Mouse (Mus musculus): ENCODE measurements at regions not wholly inside any gene's neighbourhood (a gene's known extent, or its start where the extent isn't known, plus 50 kb on each side); places are given as distances from the start of the nearest gene placed in this dataset.

GRCm38 (mm10) chr6:101525129-101525528 is 147.4 kb upstream of the Pdzrn3 start:
- Histone ChIP-seq H3K36me3 (no peaks in the 10 kb centered on the region), H3K27ac (replicated peaks) (peak overlapping the region; percentile 77), H3K4me2 (replicated peaks) (no peak overlapping the region), H3K9ac (no peak overlapping the region), H3K4me3 (replicated peaks) (no peak overlapping the region), H3K27me3 (no peaks in the 10 kb centered on the region), H3K4me1 (peaks cover 26% of the 10 kb centered on the region), H3K9me3 (replicated peaks) (no peaks in the 10 kb centered on the region)
- ATAC-seq (ENCODE audit: insufficient number of reproducible peaks, low FRiP score, low TSS enrichment, low read depth), result peak; percentile 54; the same call in 1 of the 2 replicates
- 23% methylated on average over 2 of the region's 2 CpGs for WGBS

DNA sequence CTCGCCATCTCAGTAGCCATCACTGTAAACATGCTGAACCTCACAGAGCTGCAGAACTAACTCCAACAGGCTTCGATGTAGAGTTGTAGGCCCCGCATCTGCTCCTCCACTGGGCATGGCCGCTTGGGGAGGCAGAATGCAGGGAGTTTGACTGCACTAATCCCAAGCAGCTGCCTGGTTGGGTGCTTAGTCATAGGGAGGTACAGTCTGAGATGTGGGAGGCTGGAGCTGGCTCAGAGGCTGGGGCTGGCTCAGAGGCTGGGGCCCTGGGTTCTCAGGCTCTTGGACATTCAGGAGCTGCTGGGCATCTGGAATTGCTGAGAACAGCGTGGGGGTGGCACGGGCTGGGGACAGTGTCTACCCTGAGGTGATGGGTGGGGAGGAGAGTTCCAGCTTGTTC is 143.6 kb upstream of the Pdzrn3 start:
- Histone ChIP-seq H3K27me3 (no peaks in the 10 kb centered on the region), H3K9ac (no peak overlapping the region), H3K27ac (replicated peaks) (no peak overlapping the region), H3K36me3 (no peaks in the 10 kb centered on the region), H3K4me2 (replicated peaks) (no peak overlapping the region), H3K4me1 (peaks cover 39% of the 10 kb centered on the region), H3K9me3 (replicated peaks) (no peaks in the 10 kb centered on the region), H3K4me3 (replicated peaks) (no peak overlapping the region)
- ATAC-seq (ENCODE audit: insufficient number of reproducible peaks, low FRiP score, low TSS enrichment, low read depth), result no peak
- 80% methylated on average over 6 of the region's 6 CpGs for WGBS

- Histone ChIP-seq H3K9ac (no peak overlapping the region), H3K27me3 (no peaks in the 10 kb centered on the region), H3K4me3 (replicated peaks) (no peak overlapping the region), H3K27ac (replicated peaks) (no peak overlapping the region), H3K4me2 (replicated peaks) (no peak overlapping the region), H3K9me3 (replicated peaks) (no peaks in the 10 kb centered on the region), H3K36me3 (no peaks in the 10 kb centered on the region), H3K4me1 (peaks cover 36% of the 10 kb centered on the region)
- WGBS, result 77% methylated on average over 3 of the region's 3 CpGs
- ATAC-seq (ENCODE audit: insufficient number of reproducible peaks, low FRiP score, low TSS enrichment, low read depth), result no peak
Measured at GRCm38 (mm10) chr6:101520755-101521154, 143.1 kb upstream of the Pdzrn3 start.

- Histone ChIP-seq H3K4me2 (replicated peaks) (no peak overlapping the region), H3K36me3 (no peaks in the 10 kb centered on the region), H3K9ac (no peak overlapping the region), H3K27me3 (no peaks in the 10 kb centered on the region), H3K4me3 (replicated peaks) (no peak overlapping the region), H3K4me1 (peaks cover 25% of the 10 kb centered on the region), H3K9me3 (replicated peaks) (no peaks in the 10 kb centered on the region), H3K27ac (replicated peaks) (peak overlapping the region; percentile 61)
- peak; percentile 29; the same call in 1 of the 2 replicates for ATAC-seq (ENCODE audit: insufficient number of reproducible peaks, low FRiP score, low TSS enrichment, low read depth)
- WGBS, result 40% methylated on average over 9 of the region's 9 CpGs
Measured at GRCm38 (mm10) chr6:101518904-101519701, 141.4 kb upstream of the Pdzrn3 start.

GRCm38 (mm10) chr6:101517584-101517983 is 139.9 kb upstream of the Pdzrn3 start:
- Histone ChIP-seq H3K4me1 (peaks cover 28% of the 10 kb centered on the region), H3K36me3 (no peaks in the 10 kb centered on the region), H3K4me3 (replicated peaks) (no peak overlapping the region), H3K4me2 (replicated peaks) (no peak overlapping the region), H3K9me3 (replicated peaks) (no peaks in the 10 kb centered on the region), H3K9ac (no peak overlapping the region), H3K27me3 (no peaks in the 10 kb centered on the region), H3K27ac (replicated peaks) (no peak overlapping the region)
- ATAC-seq (ENCODE audit: insufficient number of reproducible peaks, low FRiP score, low TSS enrichment, low read depth), result no peak
- 68% methylated on average over 2 of the region's 2 CpGs for WGBS

DNA sequence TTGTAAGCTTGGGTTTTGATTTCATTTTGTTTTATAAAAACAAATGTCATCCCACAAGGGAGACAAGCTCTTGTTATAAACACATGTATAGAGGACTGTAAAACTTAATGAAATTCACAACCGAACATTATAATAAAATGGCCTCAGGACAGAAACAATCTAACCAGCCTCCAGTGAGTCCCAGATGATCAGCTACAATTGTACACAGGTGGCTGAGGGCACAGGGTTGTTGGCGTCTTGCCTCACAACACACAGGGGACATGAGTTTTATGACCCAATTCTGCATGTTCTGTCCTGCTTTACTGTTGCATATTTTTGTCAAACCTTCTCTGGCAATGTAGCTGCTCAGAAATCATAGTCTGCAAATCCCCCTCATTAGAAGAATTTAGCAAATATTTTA is 136.0 kb upstream of the Pdzrn3 start:
- Histone ChIP-seq H3K27ac (replicated peaks) (no peak overlapping the region), H3K4me2 (replicated peaks) (no peak overlapping the region), H3K36me3 (no peaks in the 10 kb centered on the region), H3K9me3 (replicated peaks) (no peaks in the 10 kb centered on the region), H3K4me1 (peaks cover 12% of the 10 kb centered on the region), H3K4me3 (replicated peaks) (no peak overlapping the region), H3K9ac (no peak overlapping the region), H3K27me3 (no peaks in the 10 kb centered on the region)
- WGBS, result 32% methylated on average over 2 of the region's 2 CpGs
- peak; percentile 15; the same call in 1 of the 2 replicates for ATAC-seq (ENCODE audit: insufficient number of reproducible peaks, low FRiP score, low TSS enrichment, low read depth)

DNA sequence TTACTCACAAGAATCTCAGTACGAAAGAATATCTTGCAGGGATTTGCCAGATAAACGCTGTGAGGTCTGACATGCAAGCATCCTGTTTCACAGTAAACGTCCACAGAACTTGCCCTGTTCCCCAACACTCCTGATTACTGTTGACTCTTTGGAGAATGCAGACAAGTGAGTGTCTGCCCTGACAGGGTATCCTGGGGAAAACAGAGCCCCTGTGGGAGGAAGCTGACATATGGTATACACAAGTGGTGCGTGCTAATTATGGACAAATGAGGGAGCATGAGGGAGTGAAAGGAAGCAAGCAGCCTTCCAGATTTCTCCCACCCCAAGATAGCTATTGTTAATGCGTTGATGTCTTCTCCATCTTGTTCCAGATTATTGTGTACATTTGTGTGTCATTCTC is 124.5 kb upstream of the Pdzrn3 start:
- WGBS, result 14% methylated on average over 5 of the region's 5 CpGs
- ATAC-seq (ENCODE audit: insufficient number of reproducible peaks, low FRiP score, low TSS enrichment, low read depth), result peak; percentile 24; the same call in 1 of the 2 replicates
- Histone ChIP-seq H3K9me3 (replicated peaks) (no peaks in the 10 kb centered on the region), H3K27me3 (no peaks in the 10 kb centered on the region), H3K4me1 (peaks cover 13% of the 10 kb centered on the region; the same call in 1 of the 2 replicates), H3K4me3 (replicated peaks) (no peak overlapping the region), H3K9ac (no peak overlapping the region), H3K36me3 (no peaks in the 10 kb centered on the region), H3K27ac (replicated peaks) (0 out of 2 replicates have a peak overlapping the region, but pooled peaks have one; percentile 34), H3K4me2 (replicated peaks) (no peak overlapping the region)

DNA sequence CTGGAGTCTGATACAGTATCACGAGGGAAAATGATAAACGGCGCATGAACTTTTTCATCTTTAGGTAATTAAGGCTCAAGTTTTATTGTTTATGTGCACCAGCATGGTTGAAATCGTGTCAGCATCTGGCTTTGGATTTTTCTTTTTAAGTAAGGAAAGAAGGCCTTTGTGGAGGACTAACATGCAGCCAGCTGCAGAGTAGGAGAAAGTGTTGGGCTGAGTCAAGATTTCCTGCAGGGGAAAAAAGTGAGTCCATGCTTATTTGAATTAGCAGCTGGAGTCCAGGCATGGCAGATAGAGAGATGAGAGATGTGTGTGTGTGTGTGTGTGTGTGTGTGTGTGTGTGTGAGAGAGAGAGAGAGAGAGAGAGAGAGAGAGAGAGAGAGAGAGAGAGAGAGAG is 124.0 kb upstream of the Pdzrn3 start:
- Histone ChIP-seq H3K27me3 (no peaks in the 10 kb centered on the region), H3K9ac (no peak overlapping the region), H3K4me1 (peaks cover 13% of the 10 kb centered on the region; the same call in 1 of the 2 replicates), H3K4me3 (replicated peaks) (no peak overlapping the region), H3K9me3 (replicated peaks) (no peaks in the 10 kb centered on the region), H3K4me2 (replicated peaks) (no peak overlapping the region), H3K36me3 (no peaks in the 10 kb centered on the region), H3K27ac (replicated peaks) (no peak overlapping the region; the same call in 1 of the 2 replicates)
- ATAC-seq (ENCODE audit: insufficient number of reproducible peaks, low FRiP score, low TSS enrichment, low read depth), result no peak
- WGBS, result 34% methylated on average over 4 of the region's 4 CpGs

DNA sequence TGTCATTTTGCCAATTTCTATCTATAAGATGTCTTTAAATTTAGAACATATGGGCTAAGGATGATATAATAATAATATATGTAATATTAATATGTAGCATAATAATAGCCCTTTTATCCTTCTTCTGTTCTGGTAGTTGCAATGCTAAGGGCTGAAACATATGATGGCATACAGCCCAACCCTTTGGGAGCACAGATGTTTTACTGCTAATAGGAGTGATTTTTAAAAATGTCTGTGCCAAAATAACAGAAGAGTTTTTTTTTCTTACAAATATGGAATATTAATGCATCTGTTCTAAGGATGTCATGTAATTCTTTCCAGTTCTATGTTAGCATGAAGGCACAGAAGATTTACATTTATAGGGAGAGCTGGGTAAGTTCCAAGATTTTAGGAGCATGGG is 122.5 kb upstream of the Pdzrn3 start:
- no peak overlapping the region for H3K27ac ChIP-seq (replicated peaks)
- ATAC-seq (ENCODE audit: insufficient number of reproducible peaks, low FRiP score, low TSS enrichment, low read depth), result no peak

GRCm38 (mm10) chr6:101488466-101488865 is 110.8 kb upstream of the Pdzrn3 start:
- WGBS, result 26% methylated on average over 2 of the region's 2 CpGs
- Histone ChIP-seq H3K4me1 (peaks cover 19% of the 10 kb centered on the region), H3K36me3 (no peaks in the 10 kb centered on the region), H3K4me2 (replicated peaks) (no peak overlapping the region), H3K27me3 (no peaks in the 10 kb centered on the region), H3K9me3 (replicated peaks) (no peaks in the 10 kb centered on the region), H3K9ac (no peak overlapping the region), H3K4me3 (replicated peaks) (no peak overlapping the region), H3K27ac (replicated peaks) (0 out of 2 replicates have a peak overlapping the region, but pooled peaks have one; percentile 48)
- no peak for ATAC-seq (ENCODE audit: insufficient number of reproducible peaks, low FRiP score, low TSS enrichment, low read depth)

More for the DNA sequence above, 122.5 kb upstream of the Pdzrn3 start:
- Histone ChIP-seq H3K36me3 (no peaks in the 10 kb centered on the region), H3K4me1 (peaks cover 13% of the 10 kb centered on the region; the same call in 1 of the 2 replicates), H3K9me3 (replicated peaks) (no peaks in the 10 kb centered on the region), H3K27me3 (no peaks in the 10 kb centered on the region), H3K4me3 (replicated peaks) (no peak overlapping the region), H3K9ac (no peak overlapping the region), H3K4me2 (replicated peaks) (no peak overlapping the region)

GRCm38 (mm10) chr6:101484526-101485287 is 107.0 kb upstream of the Pdzrn3 start:
- H3K27me3 ChIP-seq, result no peaks in the 10 kb centered on the region
- ATAC-seq (ENCODE audit: insufficient number of reproducible peaks, low FRiP score, low TSS enrichment, low read depth), result peak; percentile 67; the same call in 1 of the 2 replicates
- H3K4me1 ChIP-seq, result peaks cover 38% of the 10 kb centered on the region
- H3K4me2 ChIP-seq (replicated peaks), result no peak overlapping the region
- H3K9ac ChIP-seq, result no peak overlapping the region
- no peaks in the 10 kb centered on the region for H3K9me3 ChIP-seq (replicated peaks)
- peak overlapping the region; percentile 75; the same call in 1 of the 2 replicates for H3K27ac ChIP-seq (replicated peaks)
- 28% methylated on average over 12 of the region's 12 CpGs for WGBS
- no peaks in the 10 kb centered on the region for H3K36me3 ChIP-seq
- no peak overlapping the region for H3K4me3 ChIP-seq (replicated peaks)
